Mouse (Mus musculus) small intestine, adult 2 months (tissue): ENCODE results near the gene Thbd.

Source experiments
- CTCF ChIP-seq: fragments of 200-500 bp; IDR thresholded peaks from 2 replicates; pipeline ENCODE4 v1.5.1; 2012; ENCODE audit warnings: low read depth, mild to moderate bottlenecking, control low read depth, inconsistent platforms, low read length, moderate library complexity, mixed read lengths; ENCODE audit not compliant: insufficient replicate concordance, insufficient read length; ENCODE audit errors: extremely low read depth
- POLR2A ChIP-seq: fragments of 200-500 bp; IDR thresholded peaks from 2 replicates; pipeline ENCODE4 v1.6.1; 2012; ENCODE audit warnings: low read depth, mild to moderate bottlenecking, control low read depth, inconsistent platforms, low read length, moderate library complexity

GRCm38 (mm10) chr2:148407870-148408760 is at the start of gene Thbd:
- no peak for TF ChIP-seq CTCF
- TF ChIP-seq POLR2A, result peak; percentile 53; the same call in 1 of the 2 replicates
